Comparison of ENCODE assay signal across 18 mouse cellular contexts in the genomic region with DNA sequence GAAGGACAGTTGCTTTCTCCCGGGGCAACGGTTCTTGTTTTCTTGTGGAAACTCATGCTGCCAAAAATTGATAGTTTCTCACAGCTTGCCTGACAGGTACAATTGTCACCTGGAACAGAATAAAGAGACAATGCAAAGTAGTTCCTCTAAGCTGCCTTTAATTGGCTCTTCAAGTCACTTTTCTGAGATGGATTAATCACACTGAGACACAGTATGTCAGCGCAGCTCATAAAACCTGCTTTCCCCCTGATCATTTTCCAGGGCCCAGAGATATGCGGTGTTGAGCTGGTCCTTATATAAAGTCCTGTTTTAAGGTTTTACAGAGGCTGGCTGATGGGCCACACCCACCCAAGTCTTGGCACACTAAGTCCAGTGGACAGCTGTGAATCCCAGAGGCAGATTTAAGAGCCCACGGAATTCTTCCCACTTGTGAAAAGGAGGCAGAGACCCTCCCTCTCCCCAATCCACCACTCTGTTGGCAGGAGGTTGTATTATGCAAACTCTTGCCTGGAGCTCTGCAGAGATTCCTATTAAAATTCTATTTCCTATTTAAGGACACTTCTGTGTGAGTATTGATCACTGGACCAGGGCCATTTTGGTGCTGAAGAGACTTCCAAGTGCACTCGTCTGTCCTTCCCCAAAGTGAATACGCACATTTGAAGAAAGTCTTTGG. TPM values are rescaled to one million over a fixed set of nuclear protein-coding genes. Genes with fewer than 3 reads are reported as not detected.
"Had no signal": no experiment of that assay in that cellular context is flagged by ENCODE, and none has a peak within 500 bp of the region (broad histone marks: within the 10 kb centered on the region; RNA-seq: fewer than 3 reads in every experiment).

No protein-coding gene starts in this region.

- H3K4me3 ChIP-seq: layer of hippocampus, adult 2 months; limb, embryonic 12.5 days; liver, embryonic 13.5 days; lung, embryonic 15.5 days; megakaryocyte, embryonic 14.5 days; midbrain, embryonic 15.5 days had no signal

- DNase-seq: kidney, adult 9 months; kidney, postnatal 10 days; kidney, postnatal 4 days; liver; liver, embryonic 13.5 days; liver, postnatal 0 days; lung, postnatal 14 days; thymus, adult 2 months; thymus, postnatal 25 days had no signal

- H3K4me2 ChIP-seq: limb, embryonic 12.5 days; liver, embryonic 13.5 days; lung, embryonic 15.5 days; midbrain, embryonic 11.5 days; midbrain, embryonic 15.5 days had no signal

- H3K27me3 ChIP-seq: limb, embryonic 12.5 days; liver, embryonic 13.5 days; lung, embryonic 15.5 days; megakaryocyte, embryonic 14.5 days; midbrain, embryonic 15.5 days had no signal

- H3K9ac ChIP-seq: limb, embryonic 12.5 days; liver, embryonic 13.5 days; liver, postnatal 0 days; lung, embryonic 15.5 days; midbrain, embryonic 15.5 days had no signal

- H3K4me1 ChIP-seq: limb, embryonic 12.5 days; liver, embryonic 13.5 days; lung, embryonic 15.5 days; midbrain, embryonic 15.5 days had no signal

- H3K27ac ChIP-seq: layer of hippocampus, adult 2 months; limb, embryonic 12.5 days; liver, embryonic 13.5 days; lung, embryonic 15.5 days; macrophage; midbrain, embryonic 15.5 days; stomach, postnatal 0 days had no signal

- ATAC-seq: liver, postnatal 0 days; midbrain, embryonic 15.5 days had no signal

- H3K9me3 ChIP-seq: limb, embryonic 12.5 days; liver, embryonic 13.5 days; lung, embryonic 15.5 days; megakaryocyte, embryonic 14.5 days; midbrain, embryonic 15.5 days had no signal

- H3K36me3 ChIP-seq: limb, embryonic 12.5 days; liver, embryonic 13.5 days; lung, embryonic 15.5 days; midbrain, embryonic 15.5 days had no signal

RNA-seq across cellular contexts. Expression of gene Agbl1, which starts 9.8 kb away (rescaled TPM):
- polyA plus RNA-seq: limb, embryonic 12.5 days; liver, embryonic 13.5 days; macrophage; midbrain, embryonic 11.5 days; stomach, postnatal 0 days; urinary bladder, adult 2 months had no signal
